Mouse (Mus musculus): Measurements from ENCODE around the gene Treml4. TPM values are rescaled to one million over a fixed set of nuclear protein-coding genes. Genes with fewer than 3 reads are reported as not detected.

Gene Treml4
- polyA plus RNA-seq, 1 experiment from 2014 or later = 5.0 TPM

GRCm38 (mm10) chr17:48250631-48251030 lies 13.5 kb upstream of the Treml4 start:
- Histone ChIP-seq H3K27ac (replicated peaks) (no peak overlapping the region), H3K9ac (no peak overlapping the region)
- no peak for ATAC-seq (ENCODE audit: insufficient read depth)

GRCm38 (mm10) chr17:48256575-48256974 lies 7.5 kb upstream of the Treml4 start:
- no peaks in the 10 kb centered on the region for H3K9me3 ChIP-seq (replicated peaks)
- no peak for ATAC-seq (ENCODE audit: insufficient read depth)
- H3K4me3 ChIP-seq (replicated peaks) = no peak overlapping the region
- H3K4me1 ChIP-seq (replicated peaks) = no peaks in the 10 kb centered on the region
- no peak overlapping the region for H3K9ac ChIP-seq
- no peak overlapping the region for H3K4me2 ChIP-seq
- peaks cover 8% of the 10 kb centered on the region; the same call in 1 of the 2 replicates for H3K27me3 ChIP-seq
- no peak overlapping the region for H3K27ac ChIP-seq (replicated peaks)
- H3K36me3 ChIP-seq (replicated peaks) = no peaks in the 10 kb centered on the region

More at GRCm38 (mm10) chr17:48250631-48251030, 13.5 kb upstream of the Treml4 start:
- Histone ChIP-seq H3K27me3 (peaks cover 8% of the 10 kb centered on the region; the same call in 1 of the 2 replicates), H3K4me3 (replicated peaks) (no peak overlapping the region), H3K9me3 (replicated peaks) (no peaks in the 10 kb centered on the region), H3K36me3 (replicated peaks) (no peaks in the 10 kb centered on the region), H3K4me2 (no peak overlapping the region), H3K4me1 (replicated peaks) (no peaks in the 10 kb centered on the region)
- WGBS (ENCODE audit: insufficient replicate concordance) = 72% methylated on average over 7 of the region's 7 CpGs

GRCm38 (mm10) chr17:48261868-48262267 lies 2.2 kb upstream of the Treml4 start:
- Histone ChIP-seq H3K36me3 (replicated peaks) (no peaks in the 10 kb centered on the region), H3K4me1 (replicated peaks) (peaks cover 24% of the 10 kb centered on the region), H3K9me3 (replicated peaks) (no peaks in the 10 kb centered on the region), H3K9ac (no peak overlapping the region), H3K4me3 (replicated peaks) (no peak overlapping the region), H3K4me2 (no peak overlapping the region), H3K27ac (replicated peaks) (no peak overlapping the region), H3K27me3 (no peaks in the 10 kb centered on the region)
- no peak for ATAC-seq (ENCODE audit: insufficient read depth)
- WGBS (ENCODE audit: insufficient replicate concordance) = 31% methylated on average over 2 of the region's 2 CpGs

GRCm38 (mm10) chr17:48264662-48265061 lies 567 bp downstream of the Treml4 start:
- Histone ChIP-seq H3K9me3 (replicated peaks) (no peaks in the 10 kb centered on the region), H3K4me1 (replicated peaks) (peaks cover 45% of the 10 kb centered on the region), H3K36me3 (replicated peaks) (no peaks in the 10 kb centered on the region), H3K9ac (no peak overlapping the region), H3K4me2 (peak overlapping the region; percentile 23; the same call in 1 of the 2 replicates), H3K27ac (replicated peaks) (peak overlapping the region; percentile 16; the same call in 1 of the 2 replicates), H3K27me3 (no peaks in the 10 kb centered on the region), H3K4me3 (replicated peaks) (no peak overlapping the region)
- ATAC-seq (ENCODE audit: insufficient read depth) = peak; percentile 74
- 72% methylated on average over 7 of the region's 7 CpGs for WGBS (ENCODE audit: insufficient replicate concordance)

GRCm38 (mm10) chr17:48266138-48266537 lies 2.0 kb downstream of the Treml4 start:
- no peak overlapping the region for H3K27ac ChIP-seq (replicated peaks)
- no peaks in the 10 kb centered on the region for H3K9me3 ChIP-seq (replicated peaks)
- no peak overlapping the region for H3K9ac ChIP-seq
- ATAC-seq (ENCODE audit: insufficient read depth) = no peak
- 63% methylated on average over 2 of the region's 2 CpGs for WGBS (ENCODE audit: insufficient replicate concordance)
- no peaks in the 10 kb centered on the region for H3K27me3 ChIP-seq
- H3K4me2 ChIP-seq = no peak overlapping the region
- no peaks in the 10 kb centered on the region for H3K36me3 ChIP-seq (replicated peaks)
- peaks cover 60% of the 10 kb centered on the region for H3K4me1 ChIP-seq (replicated peaks)
- no peak overlapping the region for H3K4me3 ChIP-seq (replicated peaks)

GRCm38 (mm10) chr17:48266610-48267304 lies 2.7 kb downstream of the Treml4 start:
- no peak for ATAC-seq (ENCODE audit: insufficient read depth)
- Histone ChIP-seq H3K36me3 (replicated peaks) (no peaks in the 10 kb centered on the region), H3K4me3 (replicated peaks) (no peak overlapping the region), H3K9ac (no peak overlapping the region), H3K27ac (replicated peaks) (no peak overlapping the region), H3K4me2 (no peak overlapping the region), H3K9me3 (replicated peaks) (no peaks in the 10 kb centered on the region), H3K27me3 (no peaks in the 10 kb centered on the region), H3K4me1 (replicated peaks) (peaks cover 66% of the 10 kb centered on the region)
- 41% methylated on average over 2 of the region's 2 CpGs for WGBS (ENCODE audit: insufficient replicate concordance)

GRCm38 (mm10) chr17:48267591-48267990 lies 3.5 kb downstream of the Treml4 start:
- no peak for ATAC-seq (ENCODE audit: insufficient read depth)
- no peak overlapping the region for H3K4me2 ChIP-seq
- H3K4me1 ChIP-seq (replicated peaks) = peaks cover 74% of the 10 kb centered on the region

GRCm38 (mm10) chr17:48268276-48268675 lies 4.2 kb downstream of the Treml4 start:
- H3K4me3 ChIP-seq (replicated peaks) = no peak overlapping the region
- no peak overlapping the region for H3K9ac ChIP-seq
- ATAC-seq (ENCODE audit: insufficient read depth) = no peak
- no peak overlapping the region for H3K27ac ChIP-seq (replicated peaks)
- no peaks in the 10 kb centered on the region for H3K36me3 ChIP-seq (replicated peaks)
- H3K4me2 ChIP-seq = no peak overlapping the region
- H3K4me1 ChIP-seq (replicated peaks) = peaks cover 78% of the 10 kb centered on the region
- no peaks in the 10 kb centered on the region for H3K9me3 ChIP-seq (replicated peaks)
- H3K27me3 ChIP-seq = no peaks in the 10 kb centered on the region

More at GRCm38 (mm10) chr17:48267591-48267990, 3.5 kb downstream of the Treml4 start:
- Histone ChIP-seq H3K9ac (no peak overlapping the region), H3K27ac (replicated peaks) (no peak overlapping the region), H3K36me3 (replicated peaks) (no peaks in the 10 kb centered on the region), H3K4me3 (replicated peaks) (no peak overlapping the region), H3K27me3 (no peaks in the 10 kb centered on the region), H3K9me3 (replicated peaks) (no peaks in the 10 kb centered on the region)
- 32% methylated on average over 1 of the region's 1 CpGs for WGBS (ENCODE audit: insufficient replicate concordance)

GRCm38 (mm10) chr17:48269833-48270232 lies 5.7 kb downstream of the Treml4 start:
- peak overlapping the region; percentile 94; the same call in 1 of the 2 replicates for H3K27ac ChIP-seq (replicated peaks)
- H3K4me1 ChIP-seq (replicated peaks) = peaks cover 80% of the 10 kb centered on the region
- no peaks in the 10 kb centered on the region for H3K9me3 ChIP-seq (replicated peaks)
- no peak overlapping the region; the same call in 1 of the 2 replicates for H3K4me2 ChIP-seq
- WGBS (ENCODE audit: insufficient replicate concordance) = 46% methylated on average over 4 of the region's 4 CpGs
- H3K4me3 ChIP-seq (replicated peaks) = no peak overlapping the region
- H3K9ac ChIP-seq = no peak overlapping the region
- H3K27me3 ChIP-seq = no peaks in the 10 kb centered on the region
- H3K36me3 ChIP-seq (replicated peaks) = no peaks in the 10 kb centered on the region
- ATAC-seq (ENCODE audit: insufficient read depth) = no peak

- peak overlapping the region; percentile 94 for H3K27ac ChIP-seq (replicated peaks)
- no peaks in the 10 kb centered on the region for H3K27me3 ChIP-seq
- H3K9ac ChIP-seq = peak overlapping the region; percentile 42
- ATAC-seq (ENCODE audit: insufficient read depth) = peak; percentile 96
- no peaks in the 10 kb centered on the region for H3K9me3 ChIP-seq (replicated peaks)
- 16% methylated on average over 5 of the region's 5 CpGs for WGBS (ENCODE audit: insufficient replicate concordance)
- no peaks in the 10 kb centered on the region for H3K36me3 ChIP-seq (replicated peaks)
- peak overlapping the region; percentile 36 for H3K4me3 ChIP-seq (replicated peaks)
- H3K4me2 ChIP-seq = peak overlapping the region; percentile 66
- H3K4me1 ChIP-seq (replicated peaks) = peaks cover 88% of the 10 kb centered on the region
Measured at GRCm38 (mm10) chr17:48272158-48272557, 8.1 kb downstream of the Treml4 start.

- Histone ChIP-seq H3K4me2 (peak overlapping the region; percentile 66), H3K4me3 (replicated peaks) (peak overlapping the region; percentile 36), H3K27me3 (no peaks in the 10 kb centered on the region), H3K36me3 (replicated peaks) (no peaks in the 10 kb centered on the region), H3K9me3 (replicated peaks) (no peaks in the 10 kb centered on the region), H3K27ac (replicated peaks) (peak overlapping the region; percentile 94), H3K9ac (peak overlapping the region; percentile 42), H3K4me1 (replicated peaks) (peaks cover 83% of the 10 kb centered on the region)
- ATAC-seq (ENCODE audit: insufficient read depth) = peak; percentile 48
- 54% methylated on average over 4 of the region's 4 CpGs for WGBS (ENCODE audit: insufficient replicate concordance)
Measured at GRCm38 (mm10) chr17:48272598-48272997, 8.5 kb downstream of the Treml4 start.

GRCm38 (mm10) chr17:48274098-48274497 lies 10.0 kb downstream of the Treml4 start:
- Histone ChIP-seq H3K27ac (replicated peaks) (peak overlapping the region; percentile 94), H3K4me1 (replicated peaks) (peaks cover 81% of the 10 kb centered on the region), H3K4me3 (replicated peaks) (no peak overlapping the region), H3K9ac (no peak overlapping the region), H3K4me2 (no peak overlapping the region), H3K9me3 (replicated peaks) (no peaks in the 10 kb centered on the region), H3K27me3 (no peaks in the 10 kb centered on the region), H3K36me3 (replicated peaks) (no peaks in the 10 kb centered on the region)
- ATAC-seq (ENCODE audit: insufficient read depth) = no peak
- 48% methylated on average over 4 of the region's 4 CpGs for WGBS (ENCODE audit: insufficient replicate concordance)
